9 mouse cellular contexts compared by ENCODE assay signal in genomic region chr10:78160369-78161095, GRCm38 (mm10). TPM values are rescaled to one million over a fixed set of nuclear protein-coding genes. Genes with fewer than 3 reads are reported as not detected.
DNase-seq lines count a peak whose midpoint lies in the region; ATAC-seq and TF ChIP-seq lines count a peak whose summit lies in the region.
"Had no signal": no experiment of that assay in that cellular context is flagged by ENCODE, and none has a peak within 500 bp of the region (broad histone marks: within the 10 kb centered on the region; RNA-seq: fewer than 3 reads in every experiment).

No protein-coding gene starts in this region.

- DNase-seq in gastrocnemius, adult 2 months = no peak
- no peak for DNase-seq in gastrocnemius, postnatal 4 days (ENCODE audit: low spot score in 2 of 2)
- peak; percentile 83 for DNase-seq in CD4-positive helper T cell, adult 2 months (ENCODE audit: low read depth, low spot score)
- DNase-seq in layer of hippocampus, adult 9-10 months (ENCODE audit: low spot score) = no peak
- DNase-seq in adipocyte (ENCODE audit: low spot score) = no peak
- DNase-seq in right cerebral cortex, adult 18-20 months = no peak

- intact Hi-C loops in gastrocnemius, adult 2 months (cut with DNase I) = loop anchor here (2.0 to 5.0 kb wide), 2 partner anchors 92 to 133 kb away; partner anchors contain the start of gene Icosl

- ATAC-seq in granulocyte monocyte progenitor cell, adult 5-6 weeks (replicated peaks; ENCODE audit: poor library complexity, severe bottlenecking) = peak; percentile 34
- peak; percentile 20 for ATAC-seq in monocyte, adult 5-6 weeks (replicated peaks; ENCODE audit: insufficient number of reproducible peaks, low FRiP score, low TSS enrichment, poor library complexity, severe bottlenecking)

- H3K27ac ChIP-seq in gastrocnemius, adult 2 months = peak overlapping the region; percentile 49
- H3K27ac ChIP-seq: limb, embryonic 13.5 days had no signal

- H3K4me3 ChIP-seq in gastrocnemius, adult 2 months = no peak overlapping the region

- no peak for TF ChIP-seq CTCF in gastrocnemius, adult 2 months (IDR thresholded peaks at IDR 0.05)

RNA-seq across cellular contexts. Expression of gene D10Jhu81e, which starts 9.1 kb away (rescaled TPM):
- 100 to 1,000 TPM; 231 to 289 TPM for total RNA-seq in gastrocnemius, adult 2 months (2021)
- 100 to 1,000 TPM; 111 to 120 TPM for total RNA-seq in gastrocnemius, postnatal 4 days (2021)
- 44.6 and 52.8 TPM in 2 replicates for total RNA-seq in granulocyte monocyte progenitor cell, adult 5-6 weeks (2014; fragmentation: Nextera tagmentation)
- total RNA-seq in granulocyte monocyte progenitor cell, adult 5-6 weeks (2017) = 76.3 and 84.9 TPM in 2 replicates
- 25.6 to 38.1 TPM (median 29.0 TPM) in 3 replicates for total RNA-seq in monocyte, adult 5-6 weeks (2017)

RNA-seq across cellular contexts. Expression of gene Pwp2, which starts 24.4 kb away (rescaled TPM):
- 10 to 100 TPM; 10.7 to 11.0 TPM for total RNA-seq in gastrocnemius, adult 2 months (2021)
- 10 to 100 TPM in 1 of 2 experiments, 1 to 10 TPM in 1; 8.9 to 10.5 TPM for total RNA-seq in gastrocnemius, postnatal 4 days (2021)
- total RNA-seq in granulocyte monocyte progenitor cell, adult 5-6 weeks (2014; fragmentation: Nextera tagmentation) = 17.2 and 17.9 TPM in 2 replicates
- total RNA-seq in granulocyte monocyte progenitor cell, adult 5-6 weeks (2017) = 22.9 and 27.0 TPM in 2 replicates
- 8.8 to 11.7 TPM (median 9.8 TPM) in 3 replicates for total RNA-seq in monocyte, adult 5-6 weeks (2017)
